Mouse (Mus musculus) hindbrain, embryonic 11.5 days (tissue): ENCODE data around the gene Fxyd1. TPM values are rescaled to one million over a fixed set of nuclear protein-coding genes. Genes with fewer than 3 reads are reported as not detected.
A peak's percentile ranks its signal among the peaks of the same experiment; 100 is the strongest.

Experiments
- ATAC-seq: fragments of 200-750 bp; cut with Nextera tagmentation; 2 replicates; pipeline ENCODE4 v1.8.0; 2017; ENCODE audit warnings: mild to moderate bottlenecking, moderate TSS enrichment, moderate library complexity; ENCODE audit not compliant: low FRiP score
- DNase-seq: peaks from one replicate; pipeline ENCODE4 v3.0.0-alpha.2; 2015; ENCODE audit warnings: low spot score
- H3K27ac ChIP-seq: fragments of 300-500 bp; sonication (generic); 2 replicates; pipeline ENCODE4 v1.5.1; 2014; ENCODE audit warnings: mild to moderate bottlenecking, low read depth, low read length
- H3K27me3 ChIP-seq: fragments of 300-500 bp; sonication (generic); 2 replicates; pipeline ENCODE4 v1.6.1; 2014; ENCODE audit warnings: mild to moderate bottlenecking, low read length, moderate library complexity, mixed read lengths; ENCODE audit not compliant: control insufficient read depth, insufficient read depth
- H3K36me3 ChIP-seq: fragments of 300-500 bp; sonication (generic); 2 replicates; pipeline ENCODE4 v1.6.1; 2014; ENCODE audit warnings: mild to moderate bottlenecking, low read length, moderate library complexity, mixed read lengths; ENCODE audit not compliant: control insufficient read depth, insufficient read depth
- H3K4me1 ChIP-seq: fragments of 300-500 bp; sonication (generic); replicated peaks from 2 replicates; pipeline ENCODE4 v1.6.1; 2014; ENCODE audit warnings: low read length, mixed read lengths; ENCODE audit not compliant: control insufficient read depth, insufficient read depth
- H3K4me2 ChIP-seq: fragments of 300-500 bp; sonication (generic); replicated peaks from 2 replicates; pipeline ENCODE4 v1.6.1; 2014; ENCODE audit warnings: mild to moderate bottlenecking, low read depth, low read length
- H3K4me3 ChIP-seq: fragments of 300-500 bp; sonication (generic); 2 replicates; pipeline ENCODE4 v1.5.1; 2014; ENCODE audit warnings: low read depth, low read length
- H3K9ac ChIP-seq: fragments of 300-500 bp; sonication (generic); 2 replicates; pipeline ENCODE4 v1.6.1; 2014; ENCODE audit warnings: low read depth, low read length
- H3K9me3 ChIP-seq: fragments of 300-500 bp; sonication (generic); 2 replicates; pipeline ENCODE4 v1.6.1; 2016; ENCODE audit warnings: low read length; ENCODE audit not compliant: control insufficient read depth
- WGBS: fragments of 180-500 bp; shearing (Covaris S2); extraction: QIAGEN DNeasy Blood & Tissue Kit; methylation state at CpG from one replicate; pipeline ENCODE4 v1.1.7; 2014; 5-methylcytosine and 5-hydroxymethylcytosine counted together
- polyA plus RNA-seq: library from polyadenylated mRNA; unstranded; fragments of >200 nt; fragmentation: Nextera tagmentation; extraction: Ambion mirVana; gene quantifications from 2 replicates; pipeline ENCODE4 v1.2.1, GENCODE M21; 2014

The Fxyd1 gene
- polyA plus RNA-seq, 1 experiment from 2014 or later: 18.1 TPM

DNA sequence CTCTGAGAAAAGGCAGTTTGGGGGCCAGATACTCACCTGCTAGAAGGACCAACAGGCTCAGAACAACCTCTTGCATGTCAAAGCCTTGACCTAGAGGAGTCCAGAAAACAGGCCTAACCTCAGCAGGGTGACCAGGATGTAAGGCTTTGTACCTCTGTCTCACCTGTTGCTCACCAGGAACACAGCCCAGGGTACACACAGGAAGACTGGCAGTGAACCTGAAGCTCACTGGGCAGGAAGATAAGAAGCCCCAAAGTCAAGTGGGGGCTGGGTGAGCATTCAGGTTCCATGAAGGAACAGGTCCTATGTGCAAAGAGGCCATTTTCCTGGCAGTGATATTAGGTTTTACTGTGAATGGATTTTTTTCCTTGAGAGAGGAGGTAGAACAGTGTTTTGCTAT is 16.5 kb upstream of the Fxyd1 start:
- no peak overlapping the region for H3K27ac ChIP-seq
- no peak overlapping the region for H3K4me2 ChIP-seq
- no peak for DNase-seq
- no peak overlapping the region for H3K4me3 ChIP-seq
- no peaks in the 10 kb centered on the region; the same call in 1 of the 2 replicates for H3K4me1 ChIP-seq
- no peak for ATAC-seq
- H3K9me3 ChIP-seq: no peaks in the 10 kb centered on the region
- H3K9ac ChIP-seq: no peak overlapping the region
- H3K36me3 ChIP-seq: no peaks in the 10 kb centered on the region
- H3K27me3 ChIP-seq: no peaks in the 10 kb centered on the region

DNA sequence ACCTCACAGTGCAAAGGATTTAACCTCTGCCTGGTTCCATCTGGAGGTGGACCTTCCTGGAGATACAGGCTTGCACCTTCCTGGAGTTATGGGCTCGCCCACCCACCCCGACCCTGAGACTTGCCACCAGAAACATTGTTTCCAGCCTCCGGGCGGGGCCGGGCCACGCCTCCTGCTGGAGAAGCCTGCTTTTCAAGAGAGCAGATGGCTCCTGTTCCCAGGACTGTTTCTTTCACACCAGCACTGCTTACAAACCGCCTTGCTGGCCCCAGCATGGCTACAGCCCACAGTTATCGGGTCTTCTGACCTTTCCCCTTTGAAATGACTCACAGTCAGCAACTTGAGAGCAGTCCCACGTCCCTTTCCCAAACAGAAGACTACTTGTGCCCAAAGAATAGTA is 15.3 kb upstream of the Fxyd1 start:
- ATAC-seq: no peak; the same call in 1 of the 2 replicates

DNA sequence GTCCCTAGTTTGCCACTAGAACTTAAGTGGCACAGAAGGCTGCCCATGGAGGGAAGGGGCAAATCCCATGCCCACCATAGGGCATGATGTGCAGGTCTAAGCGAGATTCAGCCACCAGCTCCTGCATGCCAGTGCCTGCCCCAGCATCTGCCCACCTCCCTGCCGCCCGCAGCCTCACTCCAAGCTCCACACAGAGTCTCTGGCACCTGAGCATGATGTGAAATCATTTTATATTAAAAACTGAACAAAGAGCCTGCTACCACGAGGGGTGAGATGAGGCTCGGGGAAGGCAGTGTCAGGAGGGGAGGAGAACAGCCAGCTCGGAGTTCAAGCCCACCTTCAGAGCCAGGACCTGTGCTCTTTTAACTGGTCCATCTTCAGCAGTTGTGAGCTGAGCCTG is 13.3 kb upstream of the Fxyd1 start:
- no peaks in the 10 kb centered on the region; the same call in 1 of the 2 replicates for H3K4me1 ChIP-seq
- no peak overlapping the region for H3K4me2 ChIP-seq
- no peak overlapping the region for H3K27ac ChIP-seq
- no peaks in the 10 kb centered on the region for H3K27me3 ChIP-seq
- H3K9ac ChIP-seq: no peak overlapping the region
- no peaks in the 10 kb centered on the region for H3K36me3 ChIP-seq
- no peak for DNase-seq
- no peak overlapping the region for H3K4me3 ChIP-seq
- H3K9me3 ChIP-seq: no peaks in the 10 kb centered on the region
- 84% methylated on average over 6 of the region's 6 CpGs for WGBS
- no peak for ATAC-seq

More for the DNA sequence above, 15.3 kb upstream of the Fxyd1 start:
- Histone ChIP-seq H3K27ac (0 out of 2 replicates have a peak overlapping the region, but pooled peaks have one; percentile 17), H3K4me1 (no peaks in the 10 kb centered on the region; the same call in 1 of the 2 replicates), H3K36me3 (no peaks in the 10 kb centered on the region), H3K9me3 (no peaks in the 10 kb centered on the region), H3K27me3 (no peaks in the 10 kb centered on the region), H3K4me2 (no peak overlapping the region), H3K9ac (no peak overlapping the region), H3K4me3 (no peak overlapping the region)
- WGBS: 51% methylated on average over 9 of the region's 9 CpGs
- DNase-seq: no peak

DNA sequence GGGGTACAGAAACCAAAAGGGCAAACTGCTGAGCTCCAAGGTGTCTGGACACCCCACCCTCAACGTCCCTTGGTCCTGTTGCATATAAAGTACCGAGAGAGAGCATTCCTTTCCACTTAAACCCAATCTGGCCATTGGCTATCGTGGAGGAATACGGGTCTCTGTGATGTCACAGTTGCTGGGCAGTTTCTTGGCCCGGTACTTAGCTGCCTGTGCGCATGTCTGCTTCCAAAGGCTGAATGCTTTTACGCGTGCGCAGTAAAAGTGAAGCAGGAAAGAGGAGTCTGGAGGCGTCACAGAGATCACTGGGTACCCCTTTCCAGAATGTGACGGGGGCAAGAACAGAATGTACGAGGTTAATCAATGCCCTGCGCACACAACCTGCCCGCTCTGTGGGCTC is 12.5 kb upstream of the Fxyd1 start:
- H3K4me2 ChIP-seq: no peak overlapping the region
- H3K9ac ChIP-seq: no peak overlapping the region
- no peak for ATAC-seq
- H3K36me3 ChIP-seq: no peaks in the 10 kb centered on the region
- no peaks in the 10 kb centered on the region; the same call in 1 of the 2 replicates for H3K4me1 ChIP-seq
- no peaks in the 10 kb centered on the region for H3K9me3 ChIP-seq
- no peak overlapping the region for H3K27ac ChIP-seq
- DNase-seq: no peak
- H3K27me3 ChIP-seq: no peaks in the 10 kb centered on the region
- no peak overlapping the region for H3K4me3 ChIP-seq
- WGBS: 86% methylated on average over 14 of the region's 14 CpGs

DNA sequence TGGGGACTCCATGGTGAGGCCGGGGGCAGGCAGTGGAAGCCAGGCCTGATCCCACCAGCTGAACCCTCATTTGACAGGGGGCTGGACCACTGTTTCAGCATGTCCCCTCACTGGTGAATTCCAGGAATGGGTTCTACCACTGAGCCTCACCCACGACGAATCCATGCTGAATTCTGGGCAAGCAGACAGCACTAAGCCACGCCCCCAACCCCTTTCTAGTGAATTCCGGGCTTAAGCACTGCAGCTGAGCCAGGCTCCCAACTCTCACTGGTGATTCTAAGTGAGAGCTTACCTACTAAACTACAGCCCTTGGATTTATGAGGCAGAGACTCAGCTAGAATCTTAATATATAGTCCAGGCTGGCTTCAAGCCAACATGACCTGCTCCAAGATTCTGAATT is 10.8 kb upstream of the Fxyd1 start:
- Histone ChIP-seq H3K4me1 (no peaks in the 10 kb centered on the region; the same call in 1 of the 2 replicates), H3K27me3 (no peaks in the 10 kb centered on the region), H3K4me2 (no peak overlapping the region), H3K4me3 (no peak overlapping the region), H3K9ac (no peak overlapping the region), H3K9me3 (no peaks in the 10 kb centered on the region), H3K36me3 (no peaks in the 10 kb centered on the region), H3K27ac (no peak overlapping the region)
- WGBS: 57% methylated on average over 5 of the region's 5 CpGs
- no peak for ATAC-seq
- DNase-seq: no peak

DNA sequence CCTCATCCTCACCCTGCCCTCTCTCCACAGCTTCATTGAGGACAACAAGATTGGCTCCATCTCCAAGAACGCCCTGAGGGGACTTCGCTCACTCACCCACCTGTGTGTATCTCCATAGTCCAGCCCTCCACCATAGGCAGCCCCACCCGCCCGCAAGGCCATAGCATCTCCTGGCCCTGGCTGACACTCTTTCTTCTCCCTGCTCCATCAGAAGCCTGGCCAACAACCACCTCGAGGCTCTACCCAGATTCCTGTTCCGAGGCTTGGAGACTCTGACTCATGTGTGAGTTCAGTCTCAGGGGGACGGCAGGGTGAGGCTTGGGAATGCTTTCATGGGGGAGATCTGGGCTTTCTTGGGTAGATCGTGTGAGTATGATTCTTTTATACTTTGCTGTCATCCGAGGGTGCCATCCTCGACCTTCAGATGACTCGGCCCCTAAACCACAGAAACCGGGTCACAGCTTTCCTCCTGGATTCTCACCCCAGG is 6.1 kb upstream of the Fxyd1 start:
- no peak overlapping the region for H3K27ac ChIP-seq
- ATAC-seq (no peak), DNase-seq (no peak)
- 84% methylated on average over 12 of the region's 12 CpGs for WGBS
- no peaks in the 10 kb centered on the region for H3K27me3 ChIP-seq
- H3K36me3 ChIP-seq: no peaks in the 10 kb centered on the region
- H3K4me3 ChIP-seq: no peak overlapping the region
- no peak overlapping the region for H3K9ac ChIP-seq
- no peaks in the 10 kb centered on the region for H3K4me1 ChIP-seq
- H3K4me2 ChIP-seq: no peak overlapping the region
- no peaks in the 10 kb centered on the region for H3K9me3 ChIP-seq

DNA sequence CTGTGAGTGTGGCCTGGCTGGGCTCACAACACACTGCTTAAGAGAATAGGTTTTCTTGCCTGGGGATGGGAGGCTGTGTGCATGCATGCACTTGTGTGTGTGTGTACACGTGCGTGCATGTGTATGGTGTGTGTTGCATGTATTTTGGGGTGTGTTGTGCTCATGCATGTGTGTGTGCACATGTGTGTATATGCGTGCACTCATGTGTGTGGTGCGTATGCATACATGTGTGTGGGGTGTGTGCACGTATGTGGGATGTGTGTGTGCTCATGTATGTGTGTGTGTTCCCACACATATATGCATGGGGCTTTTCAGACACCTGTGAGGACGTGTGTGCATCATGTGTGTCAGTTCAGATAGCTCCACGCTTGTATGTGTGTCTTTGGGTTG is 3.6 kb upstream of the Fxyd1 start:
- Histone ChIP-seq H3K27ac (no peak overlapping the region; the same call in 1 of the 2 replicates), H3K4me3 (no peak overlapping the region), H3K9me3 (no peaks in the 10 kb centered on the region), H3K4me2 (no peak overlapping the region), H3K36me3 (no peaks in the 10 kb centered on the region), H3K27me3 (no peaks in the 10 kb centered on the region), H3K4me1 (no peaks in the 10 kb centered on the region), H3K9ac (no peak overlapping the region)
- 90% methylated on average over 7 of the region's 7 CpGs for WGBS
- ATAC-seq: no peak
- no peak for DNase-seq

DNA sequence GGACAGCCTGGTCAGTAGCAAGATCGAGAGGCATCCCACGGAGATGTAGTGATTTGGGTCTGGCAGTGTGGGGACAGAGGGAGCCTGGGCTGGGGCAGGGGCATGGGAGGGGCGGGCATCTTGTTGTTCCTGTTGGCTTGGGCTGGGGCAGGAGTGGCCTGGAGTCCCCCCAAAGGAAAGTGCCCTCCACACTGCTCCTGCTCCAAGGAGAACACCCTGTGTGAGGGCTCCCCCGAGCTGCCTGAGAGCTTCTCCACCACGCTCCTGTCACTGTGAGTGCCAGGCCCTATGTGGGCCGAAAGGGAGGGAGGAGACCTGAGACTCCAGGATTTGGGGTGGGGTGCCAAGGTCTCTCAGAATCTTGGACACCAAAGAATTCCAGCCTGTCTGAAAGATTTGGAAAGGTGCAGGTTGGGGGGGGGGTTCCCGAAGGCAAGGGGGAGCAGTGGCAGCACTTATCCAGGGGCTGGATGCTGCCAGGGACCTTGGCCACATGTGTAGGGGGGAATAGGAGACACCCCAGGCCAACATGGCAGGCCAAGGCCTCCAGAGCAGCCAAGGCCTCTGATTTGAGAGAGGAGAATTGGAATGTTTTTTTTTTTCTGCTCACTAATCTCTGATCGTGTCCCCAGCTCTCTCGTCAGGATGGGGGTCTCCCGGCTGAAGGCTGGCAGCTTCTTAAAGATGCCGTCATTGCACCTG is 3.1 kb upstream of the Fxyd1 start:
- ATAC-seq: 0 out of 2 replicates have a peak, but pooled peaks have one; percentile 8
- H3K4me1 ChIP-seq: no peaks in the 10 kb centered on the region
- H3K4me3 ChIP-seq: no peak overlapping the region
- 67% methylated on average over 10 of the region's 11 CpGs for WGBS
- H3K27me3 ChIP-seq: no peaks in the 10 kb centered on the region; the same call in 1 of the 2 replicates
- 0 out of 2 replicates have a peak overlapping the region, but pooled peaks have one; percentile 5 for H3K4me2 ChIP-seq
- H3K36me3 ChIP-seq: no peaks in the 10 kb centered on the region
- H3K9ac ChIP-seq: peak overlapping the region; percentile 27; the same call in 1 of the 2 replicates
- H3K27ac ChIP-seq: peak overlapping the region; percentile 67
- DNase-seq: no peak
- H3K9me3 ChIP-seq: no peaks in the 10 kb centered on the region

DNA sequence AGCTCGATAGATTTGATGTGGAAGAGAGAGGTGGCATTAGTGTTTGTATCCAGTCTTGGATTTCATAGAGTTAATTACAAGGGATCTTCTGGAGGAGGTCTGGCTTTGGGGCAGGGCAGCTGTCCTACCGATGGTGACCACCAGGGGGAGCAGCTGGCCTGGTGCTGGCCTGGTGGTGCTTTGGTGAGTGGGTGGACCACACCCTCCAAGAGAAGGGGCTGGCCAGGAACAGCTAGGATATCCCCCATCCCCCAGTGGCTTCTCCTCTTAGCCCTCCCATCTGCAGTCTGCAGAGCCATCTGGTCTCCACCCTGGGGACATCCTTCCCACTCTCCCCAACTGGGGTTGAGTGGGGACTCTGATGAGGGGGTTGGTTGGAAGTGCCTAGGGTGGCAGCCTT is 2.1 kb upstream of the Fxyd1 start, which contains the start of gene Lgi4:
Gene Lgi4, plus strand, starts transcription at position 235 of the 400 bp plus-strand sequence.
- H3K9ac ChIP-seq: peak within 1 kb of the TSS; percentile 27; the same call in 1 of the 2 replicates
- WGBS: 5% methylated on average over 2 of the region's 2 CpGs
- no peaks in the 10 kb centered on the region for H3K36me3 ChIP-seq
- no peak within 1 kb of the TSS for H3K4me3 ChIP-seq
- peak; percentile 89 for ATAC-seq
- H3K4me1 ChIP-seq: no peaks in the 10 kb centered on the region
- peak; percentile 90 for DNase-seq
- H3K9me3 ChIP-seq: no peaks in the 10 kb centered on the region
- 0 out of 2 replicates have a peak within 1 kb of the TSS, but pooled peaks have one; percentile 5 for H3K4me2 ChIP-seq
- peak within 1 kb of the TSS; percentile 67 for H3K27ac ChIP-seq
- peaks cover 5% of the 10 kb centered on the region for H3K27me3 ChIP-seq
